8 mouse cellular contexts compared by ENCODE assay signal in genomic region chr12:113152272-113152661, GRCm38 (mm10). TPM values are rescaled to one million over a fixed set of nuclear protein-coding genes. Genes with fewer than 3 reads are reported as not detected.
A peak's percentile ranks its signal among the peaks of the same experiment; 100 is the strongest.
DNase-seq lines count a peak whose midpoint lies in the region; ATAC-seq lines count a peak whose summit lies in the region.

No protein-coding gene starts in this region.

- DNase-seq in kidney, adult 11 months = no peak
- peak; percentile 59 to 70 for DNase-seq in lung, adult 18-20 months
- DNase-seq in left cerebral cortex, adult 11 months (ENCODE audit: low spot score) = no peak
- no peak for DNase-seq in retina, embryonic 14.5 days (ENCODE audit: low spot score)

- H3K9me3 ChIP-seq in kidney, embryonic 15.5 days (replicated peaks) = no peaks in the 10 kb centered on the region
- H3K9me3 ChIP-seq in forebrain, embryonic 13.5 days (replicated peaks) = no peaks in the 10 kb centered on the region
- H3K9me3 ChIP-seq in hindbrain, embryonic 13.5 days = no peaks in the 10 kb centered on the region
- H3K9me3 ChIP-seq in stomach, embryonic 14.5 days (ENCODE audit: control insufficient read depth, low read depth, low read length) = no peaks in the 10 kb centered on the region

- H3K4me3 ChIP-seq in kidney, embryonic 15.5 days (replicated peaks) = peak overlapping the region; percentile 53
- H3K4me3 ChIP-seq in forebrain, embryonic 13.5 days = peak overlapping the region; percentile 45
- H3K4me3 ChIP-seq in hindbrain, embryonic 13.5 days = peak overlapping the region; percentile 35
- peak overlapping the region; percentile 40 for H3K4me3 ChIP-seq in stomach, embryonic 14.5 days (ENCODE audit: low read depth, low read length)

- H3K4me1 ChIP-seq in kidney, embryonic 15.5 days = peaks cover 65% of the 10 kb centered on the region
- H3K4me1 ChIP-seq in forebrain, embryonic 13.5 days = peaks cover 41% of the 10 kb centered on the region
- peaks cover 48% of the 10 kb centered on the region for H3K4me1 ChIP-seq in hindbrain, embryonic 13.5 days (replicated peaks)
- peaks cover 17% of the 10 kb centered on the region for H3K4me1 ChIP-seq in stomach, embryonic 14.5 days (ENCODE audit: control insufficient read depth, insufficient read depth, low read length)

- no peak overlapping the region for H3K27ac ChIP-seq in kidney, embryonic 15.5 days
- no peak overlapping the region for H3K27ac ChIP-seq in forebrain, embryonic 13.5 days
- no peak overlapping the region for H3K27ac ChIP-seq in hindbrain, embryonic 13.5 days
- no peak overlapping the region for H3K27ac ChIP-seq in stomach, embryonic 14.5 days (ENCODE audit: low read length)

- H3K9ac ChIP-seq in kidney, embryonic 15.5 days = peak overlapping the region; percentile 52
- H3K9ac ChIP-seq in forebrain, embryonic 13.5 days = peak overlapping the region; percentile 55
- peak overlapping the region; percentile 56; the same call in 1 of the 2 replicates for H3K9ac ChIP-seq in hindbrain, embryonic 13.5 days
- 0 out of 2 replicates have a peak overlapping the region, but pooled peaks have one; percentile 25 for H3K9ac ChIP-seq in stomach, embryonic 14.5 days (replicated peaks; ENCODE audit: low read depth, low read length)

- H3K27me3 ChIP-seq in kidney, embryonic 15.5 days = peaks cover 27% of the 10 kb centered on the region; the same call in 1 of the 2 replicates
- peaks cover 48% of the 10 kb centered on the region for H3K27me3 ChIP-seq in forebrain, embryonic 13.5 days
- peaks cover 53% of the 10 kb centered on the region for H3K27me3 ChIP-seq in hindbrain, embryonic 13.5 days
- 0 out of 2 replicates have a peak, but pooled peaks cover 3% of the 10 kb centered on the region for H3K27me3 ChIP-seq in stomach, embryonic 14.5 days (ENCODE audit: control insufficient read depth, insufficient read depth, low read length)

- WGBS in kidney, embryonic 15.5 days = 27% methylated on average over 19 of the region's 19 CpGs
- 25% methylated on average over 19 of the region's 19 CpGs for WGBS in forebrain, embryonic 13.5 days
- WGBS in hindbrain, embryonic 13.5 days = 26% methylated on average over 19 of the region's 19 CpGs
- WGBS in stomach, embryonic 14.5 days = 18% methylated on average over 19 of the region's 19 CpGs

- no peaks in the 10 kb centered on the region for H3K36me3 ChIP-seq in kidney, embryonic 15.5 days
- no peaks in the 10 kb centered on the region for H3K36me3 ChIP-seq in forebrain, embryonic 13.5 days (ENCODE audit: poor library complexity, severe bottlenecking)
- H3K36me3 ChIP-seq in hindbrain, embryonic 13.5 days = no peaks in the 10 kb centered on the region
- no peaks in the 10 kb centered on the region for H3K36me3 ChIP-seq in stomach, embryonic 14.5 days (ENCODE audit: control insufficient read depth, insufficient read depth, low read length)

- H3K4me2 ChIP-seq in kidney, embryonic 15.5 days = peak overlapping the region; percentile 85
- H3K4me2 ChIP-seq in forebrain, embryonic 13.5 days = peak overlapping the region; percentile 72
- peak overlapping the region; percentile 61 for H3K4me2 ChIP-seq in hindbrain, embryonic 13.5 days
- peak overlapping the region; percentile 79 for H3K4me2 ChIP-seq in stomach, embryonic 14.5 days (replicated peaks; ENCODE audit: low read depth, low read length)

- ATAC-seq in kidney, embryonic 15.5 days (replicated peaks; ENCODE audit: low FRiP score) = no peak
- ATAC-seq in forebrain, embryonic 13.5 days = no peak
- no peak for ATAC-seq in hindbrain, embryonic 13.5 days (ENCODE audit: low FRiP score)
- no peak for ATAC-seq in stomach, embryonic 14.5 days (ENCODE audit: insufficient number of reproducible peaks, insufficient read depth, low FRiP score, low read depth)

RNA-seq across cellular contexts. Expression of gene Tedc1, which starts 4.0 kb away (rescaled TPM):
- 40.2 and 42.0 TPM in 2 replicates for polyA plus RNA-seq in kidney, embryonic 15.5 days (2015; fragmentation: Nextera tagmentation; extraction: Ambion mirVana)
- polyA plus RNA-seq in forebrain, embryonic 13.5 days (2015; fragmentation: Nextera tagmentation; extraction: Ambion mirVana) = 32.2 and 41.2 TPM in 2 replicates
- polyA plus RNA-seq in hindbrain, embryonic 13.5 days (2015; fragmentation: Nextera tagmentation; extraction: Ambion mirVana) = 19.9 and 20.7 TPM in 2 replicates
- 29.2 and 34.7 TPM in 2 replicates for polyA plus RNA-seq in stomach, embryonic 14.5 days (2014; fragmentation: Nextera tagmentation; extraction: Ambion mirVana)

RNA-seq across cellular contexts. Expression of gene Crip1, which starts 6.2 kb away (rescaled TPM):
- 309 and 310 TPM in 2 replicates for polyA plus RNA-seq in kidney, embryonic 15.5 days (2015; fragmentation: Nextera tagmentation; extraction: Ambion mirVana)
- 35.9 and 40.0 TPM in 2 replicates for polyA plus RNA-seq in forebrain, embryonic 13.5 days (2015; fragmentation: Nextera tagmentation; extraction: Ambion mirVana)
- polyA plus RNA-seq in hindbrain, embryonic 13.5 days (2015; fragmentation: Nextera tagmentation; extraction: Ambion mirVana) = 47.1 and 48.0 TPM in 2 replicates
- 233 and 261 TPM in 2 replicates for polyA plus RNA-seq in stomach, embryonic 14.5 days (2014; fragmentation: Nextera tagmentation; extraction: Ambion mirVana)

RNA-seq across cellular contexts. Expression of gene Crip2, which starts 12.2 kb away (rescaled TPM):
- polyA plus RNA-seq in kidney, embryonic 15.5 days (2015; fragmentation: Nextera tagmentation; extraction: Ambion mirVana) = 203 and 210 TPM in 2 replicates
- polyA plus RNA-seq in forebrain, embryonic 13.5 days (2015; fragmentation: Nextera tagmentation; extraction: Ambion mirVana) = 314 and 328 TPM in 2 replicates
- polyA plus RNA-seq in hindbrain, embryonic 13.5 days (2015; fragmentation: Nextera tagmentation; extraction: Ambion mirVana) = 324 and 347 TPM in 2 replicates
- 118 and 124 TPM in 2 replicates for polyA plus RNA-seq in stomach, embryonic 14.5 days (2014; fragmentation: Nextera tagmentation; extraction: Ambion mirVana)

RNA-seq across cellular contexts. Expression of gene Tmem121, which starts 33.5 kb away (rescaled TPM):
- 9.5 and 10.5 TPM in 2 replicates for polyA plus RNA-seq in kidney, embryonic 15.5 days (2015; fragmentation: Nextera tagmentation; extraction: Ambion mirVana)
- polyA plus RNA-seq in forebrain, embryonic 13.5 days (2015; fragmentation: Nextera tagmentation; extraction: Ambion mirVana) = 23.9 and 27.8 TPM in 2 replicates
- polyA plus RNA-seq in hindbrain, embryonic 13.5 days (2015; fragmentation: Nextera tagmentation; extraction: Ambion mirVana) = 32.4 and 34.9 TPM in 2 replicates
- 6.3 and 7.2 TPM in 2 replicates for polyA plus RNA-seq in stomach, embryonic 14.5 days (2014; fragmentation: Nextera tagmentation; extraction: Ambion mirVana)

RNA-seq across cellular contexts. Expression of gene Mta1, which starts 54.2 kb away (rescaled TPM):
- polyA plus RNA-seq in kidney, embryonic 15.5 days (2015; fragmentation: Nextera tagmentation; extraction: Ambion mirVana) = 16.0 and 16.3 TPM in 2 replicates
- 19.5 and 20.2 TPM in 2 replicates for polyA plus RNA-seq in forebrain, embryonic 13.5 days (2015; fragmentation: Nextera tagmentation; extraction: Ambion mirVana)
- 13.7 and 16.6 TPM in 2 replicates for polyA plus RNA-seq in hindbrain, embryonic 13.5 days (2015; fragmentation: Nextera tagmentation; extraction: Ambion mirVana)
- polyA plus RNA-seq in stomach, embryonic 14.5 days (2014; fragmentation: Nextera tagmentation; extraction: Ambion mirVana) = 18.7 and 21.8 TPM in 2 replicates

Comparison
In these comparisons a context has a peak if more than half of its experiments do, and no peak if none do; other contexts are left out.
1. DNase-seq: peak in lung, adult 18-20 months (2 of 2); none in kidney, adult 11 months (single experiment), left cerebral cortex, adult 11 months (single experiment) and retina, embryonic 14.5 days (single experiment).
2. Peak in every context shown above with its lines, with median percentiles within 50 percentile points of each other: H3K4me2 ChIP-seq, H3K4me3 ChIP-seq and H3K9ac ChIP-seq.